Mouse (Mus musculus) limb, embryonic 11.5 days (tissue): ENCODE results near the gene Mcm9. TPM values are rescaled to one million over a fixed set of nuclear protein-coding genes. Genes with fewer than 3 reads are reported as not detected.
A peak's percentile ranks its signal among the peaks of the same experiment; 100 is the strongest.

Source experiments
- ATAC-seq: fragments of 200-750 bp; cut with Nextera tagmentation; 2 replicates; pipeline ENCODE4 v1.8.0; 2017; ENCODE audit warnings: low read depth; ENCODE audit not compliant: insufficient number of reproducible peaks, low FRiP score, low TSS enrichment
- DNase-seq: peaks from one replicate; pipeline ENCODE4 v3.0.0-alpha.2; 2015; ENCODE audit warnings: low spot score
- H3K27ac ChIP-seq: fragments of 300-500 bp; sonication (generic); replicated peaks from 2 replicates; pipeline ENCODE4 v1.5.1; 2014; ENCODE audit warnings: low read depth, mild to moderate bottlenecking, low read length
- H3K27me3 ChIP-seq: fragments of 300-500 bp; sonication (generic); 2 replicates; pipeline ENCODE4 v1.6.1; 2014; ENCODE audit warnings: mild to moderate bottlenecking, low read length, mixed read lengths; ENCODE audit not compliant: control insufficient read depth, insufficient read depth
- H3K36me3 ChIP-seq: fragments of 300-500 bp; sonication (generic); 2 replicates; pipeline ENCODE4 v1.6.1; 2014; ENCODE audit warnings: mild to moderate bottlenecking, low read length, moderate library complexity, mixed read lengths; ENCODE audit not compliant: control insufficient read depth, insufficient read depth
- H3K4me1 ChIP-seq: fragments of 300-500 bp; sonication (generic); 2 replicates; pipeline ENCODE4 v1.6.1; 2014; ENCODE audit warnings: low read length, mixed read lengths; ENCODE audit not compliant: control insufficient read depth, insufficient read depth
- H3K4me2 ChIP-seq: fragments of 300-500 bp; sonication (generic); 2 replicates; pipeline ENCODE4 v1.6.1; 2014; ENCODE audit warnings: low read depth, mild to moderate bottlenecking, moderate library complexity; ENCODE audit not compliant: severe bottlenecking
- H3K4me3 ChIP-seq: fragments of 300-500 bp; sonication (generic); 2 replicates; pipeline ENCODE4 v1.5.1; 2014; ENCODE audit warnings: low read depth, low read length
- H3K9ac ChIP-seq: fragments of 300-500 bp; sonication (generic); 2 replicates; pipeline ENCODE4 v1.6.1; 2014; ENCODE audit warnings: mild to moderate bottlenecking, low read length
- H3K9me3 ChIP-seq: fragments of 300-500 bp; sonication (generic); 2 replicates; pipeline ENCODE4 v1.6.1; 2016; ENCODE audit warnings: low read length; ENCODE audit not compliant: control insufficient read depth
- WGBS: fragments of 180-500 bp; shearing (Covaris S2); extraction: QIAGEN DNeasy Blood & Tissue Kit; methylation state at CpG from one replicate; pipeline ENCODE4 v1.1.7; 2014; 5-methylcytosine and 5-hydroxymethylcytosine counted together
- polyA plus RNA-seq: library from polyadenylated mRNA; unstranded; fragments of >200 nt; fragmentation: Nextera tagmentation; extraction: Ambion mirVana; gene quantifications from 2 replicates; pipeline ENCODE4 v1.2.1, GENCODE M21; 2014

Gene Mcm9
- polyA plus RNA-seq, 1 experiment from 2014 or later: 16.0 TPM

DNA sequence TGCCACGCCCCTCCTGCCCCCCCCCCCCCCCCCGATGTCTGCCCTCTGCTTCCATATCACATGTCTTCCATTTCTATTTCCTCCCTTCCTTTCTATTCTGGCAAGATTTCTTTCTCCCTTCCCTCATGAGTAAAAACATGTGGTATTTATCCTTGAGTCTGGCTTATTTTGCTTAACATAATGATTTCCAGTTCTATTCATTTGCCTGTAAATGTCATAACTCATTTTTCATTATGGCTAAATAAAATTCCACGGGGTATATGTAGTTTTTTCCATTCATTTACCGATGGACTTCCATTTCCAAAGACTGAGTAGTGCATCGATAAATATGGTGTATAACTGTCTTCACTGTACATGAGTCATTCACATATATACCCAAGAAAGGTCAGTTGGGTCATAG, 68.2 kb downstream of the Mcm9 start:
- Histone ChIP-seq H3K36me3 (no peaks in the 10 kb centered on the region), H3K9ac (no peak overlapping the region), H3K4me2 (no peak overlapping the region), H3K4me1 (no peaks in the 10 kb centered on the region), H3K4me3 (no peak overlapping the region), H3K27me3 (no peaks in the 10 kb centered on the region), H3K27ac (no peak overlapping the region), H3K9me3 (no peaks in the 10 kb centered on the region)
- no peak for ATAC-seq
- DNase-seq: no peak
- 82% methylated on average over 5 of the region's 5 CpGs for WGBS

GRCm38 (mm10) chr10:53537596-53537995, 92.6 kb downstream of the Mcm9 start:
- Histone ChIP-seq H3K36me3 (0 out of 2 replicates have a peak, but pooled peaks cover 2% of the 10 kb centered on the region), H3K9me3 (no peaks in the 10 kb centered on the region), H3K4me2 (no peak overlapping the region), H3K4me3 (no peak overlapping the region), H3K27ac (no peak overlapping the region), H3K4me1 (no peaks in the 10 kb centered on the region), H3K27me3 (no peaks in the 10 kb centered on the region), H3K9ac (no peak overlapping the region)
- DNase-seq (no peak), ATAC-seq (no peak)
- WGBS: 90% methylated on average over 7 of the region's 7 CpGs

DNA sequence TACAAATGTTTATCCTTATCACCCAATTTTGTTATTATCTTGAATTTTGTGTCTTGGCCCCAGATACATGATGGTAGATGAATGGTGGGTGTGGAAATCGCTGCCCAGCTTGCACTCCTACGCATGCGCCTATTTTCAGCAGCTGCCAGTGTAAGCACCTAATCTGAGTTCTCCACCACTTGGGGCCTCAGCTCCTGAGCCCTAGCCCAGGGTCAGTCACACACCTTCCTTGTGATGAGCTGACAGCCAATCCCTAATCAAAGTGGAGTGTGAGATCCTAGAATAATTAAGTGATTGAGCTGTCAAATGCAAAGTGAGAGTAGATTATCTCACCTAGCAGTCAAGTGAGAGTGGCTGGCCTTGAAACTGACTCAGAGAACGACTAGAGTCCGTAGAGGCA, 97.9 kb downstream of the Mcm9 start:
- DNase-seq: no peak
- 71% methylated on average over 5 of the region's 5 CpGs for WGBS
- ATAC-seq: no peak
- no peaks in the 10 kb centered on the region for H3K9me3 ChIP-seq
- no peak overlapping the region for H3K9ac ChIP-seq
- H3K4me3 ChIP-seq: no peak overlapping the region
- H3K4me1 ChIP-seq: no peaks in the 10 kb centered on the region
- H3K36me3 ChIP-seq: no peaks in the 10 kb centered on the region
- H3K4me2 ChIP-seq: no peak overlapping the region
- H3K27ac ChIP-seq: no peak overlapping the region
- no peaks in the 10 kb centered on the region for H3K27me3 ChIP-seq

DNA sequence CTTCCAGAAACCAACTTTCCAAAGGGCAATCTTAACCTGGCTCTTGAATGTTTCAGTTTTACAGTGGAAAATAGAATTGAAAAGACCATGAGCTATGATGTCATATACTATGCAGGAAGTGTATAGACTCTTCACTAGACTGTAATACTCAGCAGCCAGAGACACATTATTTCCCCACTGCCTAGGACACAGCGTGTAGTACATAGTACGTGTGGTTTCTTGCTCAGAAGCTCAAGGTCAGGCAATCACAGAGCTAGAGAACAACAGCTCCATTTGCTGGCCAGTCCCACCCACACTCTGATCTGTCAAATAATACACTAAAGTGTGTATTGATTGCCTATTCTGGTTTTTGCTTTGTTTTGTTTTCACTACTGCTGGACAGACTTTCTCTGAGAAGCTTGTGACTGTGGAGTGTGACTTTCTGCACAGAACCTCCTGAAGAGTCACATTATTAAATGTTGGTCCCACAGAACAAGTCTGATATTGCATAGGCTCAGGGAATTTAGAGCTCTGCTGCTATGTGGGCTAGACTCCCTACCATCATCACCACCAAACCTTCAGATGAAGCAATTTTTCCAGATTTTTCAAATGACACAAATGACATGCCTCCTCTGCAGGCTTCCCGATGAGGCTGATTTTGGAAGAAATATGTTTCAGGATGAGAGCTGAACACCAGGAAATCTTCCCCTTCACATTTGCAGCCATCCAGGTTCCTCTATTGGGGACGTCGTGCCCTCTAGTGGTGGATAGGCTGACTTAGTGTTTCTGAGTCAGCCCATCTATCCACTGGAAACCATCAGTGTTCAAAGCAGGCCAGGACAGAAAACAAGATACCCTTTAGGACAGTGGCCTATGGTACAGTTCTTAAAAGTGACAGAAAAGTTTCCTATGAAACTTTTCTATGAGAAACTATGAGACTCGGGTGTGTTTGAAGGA, 102.1 kb downstream of the Mcm9 start:
- 34% methylated on average over 6 of the region's 6 CpGs for WGBS
- peak; percentile 70 for DNase-seq

GRCm38 (mm10) chr10:53527344-53527743, 102.9 kb downstream of the Mcm9 start:
- DNase-seq (no peak), ATAC-seq (no peak)
- no peak overlapping the region for H3K9ac ChIP-seq

More for the DNA sequence above, 102.1 kb downstream of the Mcm9 start:
- Histone ChIP-seq H3K4me1 (no peaks in the 10 kb centered on the region), H3K27me3 (no peaks in the 10 kb centered on the region), H3K27ac (no peak overlapping the region), H3K4me3 (no peak overlapping the region), H3K9me3 (no peaks in the 10 kb centered on the region), H3K36me3 (no peaks in the 10 kb centered on the region), H3K4me2 (no peak overlapping the region), H3K9ac (no peak overlapping the region)
- no peak; the same call in 1 of the 2 replicates for ATAC-seq

GRCm38 (mm10) chr10:53526350-53526749, 103.9 kb downstream of the Mcm9 start:
- Histone ChIP-seq H3K36me3 (no peaks in the 10 kb centered on the region), H3K4me2 (no peak overlapping the region), H3K4me3 (no peak overlapping the region), H3K4me1 (no peaks in the 10 kb centered on the region), H3K9me3 (no peaks in the 10 kb centered on the region), H3K27me3 (no peaks in the 10 kb centered on the region), H3K27ac (no peak overlapping the region), H3K9ac (no peak overlapping the region)
- ATAC-seq: no peak
- 86% methylated on average over 2 of the region's 2 CpGs for WGBS
- DNase-seq: no peak

More at GRCm38 (mm10) chr10:53527344-53527743, 102.9 kb downstream of the Mcm9 start:
- H3K27ac ChIP-seq: no peak overlapping the region
- no peaks in the 10 kb centered on the region for H3K27me3 ChIP-seq
- WGBS: 93% methylated on average over 3 of the region's 3 CpGs
- H3K4me2 ChIP-seq: no peak overlapping the region
- no peak overlapping the region for H3K4me3 ChIP-seq
- H3K9me3 ChIP-seq: no peaks in the 10 kb centered on the region
- no peaks in the 10 kb centered on the region for H3K36me3 ChIP-seq
- H3K4me1 ChIP-seq: no peaks in the 10 kb centered on the region

- Histone ChIP-seq H3K27me3 (no peaks in the 10 kb centered on the region), H3K9ac (no peak overlapping the region), H3K4me3 (no peak overlapping the region), H3K27ac (no peak overlapping the region), H3K4me2 (no peak overlapping the region), H3K4me1 (no peaks in the 10 kb centered on the region), H3K36me3 (no peaks in the 10 kb centered on the region), H3K9me3 (no peaks in the 10 kb centered on the region)
- 81% methylated on average over 3 of the region's 3 CpGs for WGBS
- ATAC-seq (no peak), DNase-seq (no peak)
Measured at GRCm38 (mm10) chr10:53525265-53525976, 104.8 kb downstream of the Mcm9 start.

- no peak overlapping the region for H3K4me2 ChIP-seq
- no peaks in the 10 kb centered on the region for H3K9me3 ChIP-seq
- no peak for ATAC-seq
- no peak overlapping the region for H3K4me3 ChIP-seq
- H3K9ac ChIP-seq: no peak overlapping the region
- 77% methylated on average over 14 of the region's 14 CpGs for WGBS
- H3K36me3 ChIP-seq: no peaks in the 10 kb centered on the region
- DNase-seq: no peak
- no peaks in the 10 kb centered on the region for H3K4me1 ChIP-seq
- no peak overlapping the region for H3K27ac ChIP-seq
- no peaks in the 10 kb centered on the region for H3K27me3 ChIP-seq
Measured at GRCm38 (mm10) chr10:53519068-53519954, 110.9 kb downstream of the Mcm9 start.
